Mouse (Mus musculus): ENCODE measurements at regions not wholly inside any gene's neighbourhood (a gene's known extent, or its start where the extent isn't known, plus 50 kb on each side); places are given as distances from the start of the nearest gene placed in this dataset.

DNA sequence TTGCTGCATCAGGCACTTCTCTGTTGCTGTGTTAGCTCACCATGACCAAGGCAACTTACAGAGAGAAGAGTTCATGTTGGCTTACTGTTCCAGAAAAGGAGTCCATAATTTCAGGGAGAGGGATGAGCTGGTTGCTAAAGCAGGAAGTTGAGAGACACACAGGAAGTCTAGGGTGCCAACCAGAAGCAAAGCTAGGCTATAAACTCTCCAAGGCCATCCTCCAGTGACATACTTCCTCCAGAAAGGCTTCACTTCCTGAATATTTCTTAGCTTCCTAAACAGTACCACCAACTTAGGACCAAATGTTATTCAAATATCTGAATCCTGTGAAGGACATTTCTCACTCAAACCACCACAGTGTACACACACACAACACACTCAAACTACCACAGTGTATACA is 2010.6 kb downstream of the A830018L16Rik start:
- no peak for ATAC-seq (ENCODE audit: insufficient number of reproducible peaks, low FRiP score, low TSS enrichment, low read depth)
- no peak overlapping the region for H3K4me2 ChIP-seq
- H3K4me1 ChIP-seq: peaks cover 17% of the 10 kb centered on the region

DNA sequence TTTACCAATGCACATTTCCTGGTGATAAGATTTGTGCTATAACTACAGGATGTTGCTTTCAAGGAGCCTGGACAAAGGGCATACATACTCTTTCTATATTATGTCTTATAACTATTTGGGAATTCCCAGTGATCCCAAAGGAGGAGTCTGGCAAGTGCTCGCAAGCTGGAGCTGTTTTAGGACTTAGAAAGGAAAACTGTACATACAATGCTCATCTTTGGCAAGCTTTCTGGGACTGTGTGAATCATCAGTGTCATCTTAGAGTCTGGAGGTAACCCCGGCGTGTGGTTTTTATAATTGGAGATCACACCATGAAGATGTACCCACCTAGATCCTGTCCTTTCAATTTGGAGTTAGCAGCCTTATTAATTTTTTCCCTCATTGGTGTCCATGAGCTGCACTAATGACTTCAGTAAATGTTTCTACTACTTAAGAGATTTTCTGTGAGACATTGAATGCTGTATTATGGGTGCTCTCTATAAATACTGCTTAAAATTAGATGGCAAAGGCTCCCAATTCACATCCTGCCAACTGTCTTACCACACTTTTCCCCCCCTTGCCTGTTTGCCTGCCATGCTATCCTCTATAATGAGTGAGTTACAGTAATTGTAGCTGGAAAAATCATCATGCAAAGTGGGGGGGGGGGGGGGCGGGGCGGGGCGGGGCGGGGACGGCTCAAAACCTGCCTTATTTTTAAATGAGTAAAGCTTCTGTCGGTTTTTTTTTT is 2011.9 kb downstream of the A830018L16Rik start:
- H3K27ac ChIP-seq: peak overlapping the region; percentile 85
- peak; percentile 9; the same call in 1 of the 2 replicates for ATAC-seq (ENCODE audit: insufficient number of reproducible peaks, low FRiP score, low TSS enrichment, low read depth)

More for the DNA sequence above, 2010.6 kb downstream of the A830018L16Rik start:
- Histone ChIP-seq H3K27me3 (no peaks in the 10 kb centered on the region), H3K27ac (no peak overlapping the region), H3K9ac (no peak overlapping the region), H3K4me3 (no peak overlapping the region), H3K9me3 (no peaks in the 10 kb centered on the region), H3K36me3 (no peaks in the 10 kb centered on the region)

GRCm38 (mm10) chr1:13426328-13427067 is 2012.6 kb downstream of the A830018L16Rik start:
- H3K9ac ChIP-seq: 0 out of 2 replicates have a peak overlapping the region, but pooled peaks have one; percentile 11
- peak overlapping the region; percentile 59 for H3K4me2 ChIP-seq
- H3K9me3 ChIP-seq: no peaks in the 10 kb centered on the region
- H3K4me3 ChIP-seq: peak overlapping the region; percentile 43
- no peaks in the 10 kb centered on the region for H3K27me3 ChIP-seq
- no peaks in the 10 kb centered on the region for H3K36me3 ChIP-seq
- peak; percentile 82; the same call in 1 of the 2 replicates for ATAC-seq (ENCODE audit: insufficient number of reproducible peaks, low FRiP score, low TSS enrichment, low read depth)
- WGBS: 8% methylated on average over 30 of the region's 30 CpGs
- peaks cover 17% of the 10 kb centered on the region for H3K4me1 ChIP-seq
- peak overlapping the region; percentile 85 for H3K27ac ChIP-seq

More for the DNA sequence above, 2011.9 kb downstream of the A830018L16Rik start:
- peak overlapping the region; percentile 43 for H3K4me3 ChIP-seq
- peak overlapping the region; percentile 59 for H3K4me2 ChIP-seq
- H3K9me3 ChIP-seq: no peaks in the 10 kb centered on the region
- 29% methylated on average over 5 of the region's 9 CpGs for WGBS
- H3K36me3 ChIP-seq: no peaks in the 10 kb centered on the region
- H3K4me1 ChIP-seq: peaks cover 17% of the 10 kb centered on the region
- H3K9ac ChIP-seq: no peak overlapping the region
- no peaks in the 10 kb centered on the region for H3K27me3 ChIP-seq

GRCm38 (mm10) chr1:13427068-13427434 is 2013.1 kb downstream of the A830018L16Rik start:
- H3K9ac ChIP-seq: no peak overlapping the region
- ATAC-seq (ENCODE audit: insufficient number of reproducible peaks, low FRiP score, low TSS enrichment, low read depth): no peak

DNA sequence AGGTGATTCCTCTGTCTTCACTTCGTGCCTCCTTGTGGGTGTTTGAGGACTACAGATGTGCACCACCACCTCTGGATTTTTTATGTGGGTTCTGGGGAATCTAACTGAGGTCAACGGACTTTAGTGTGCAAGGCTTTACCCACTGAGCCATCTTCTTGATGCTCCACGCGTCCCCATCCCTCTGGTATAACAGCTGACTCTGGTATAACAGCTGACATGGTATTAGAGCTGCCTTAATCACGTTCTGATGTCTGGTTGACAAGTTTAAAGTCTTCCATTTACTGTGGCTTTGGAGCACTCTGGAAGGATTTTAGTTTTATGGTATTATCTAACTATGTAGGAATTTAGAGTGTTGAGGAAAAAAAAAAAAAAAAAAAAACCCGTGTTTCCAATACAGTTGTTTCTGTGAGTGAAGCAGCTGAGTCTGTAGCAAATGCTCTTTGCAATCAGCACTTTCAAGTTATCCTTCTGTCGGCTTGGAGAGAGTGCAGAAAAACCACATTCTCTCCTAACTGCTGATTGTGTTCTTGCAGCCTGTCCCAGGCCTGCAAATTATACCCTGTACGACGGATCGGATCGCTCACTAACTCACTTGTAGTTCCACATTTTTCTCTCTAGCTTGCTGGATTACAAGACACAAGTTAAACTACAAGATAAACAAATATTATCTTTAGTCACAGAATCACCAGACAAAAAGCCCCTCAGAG is 2013.7 kb downstream of the A830018L16Rik start:
- 38% methylated on average over 11 of the region's 11 CpGs for WGBS
- no peaks in the 10 kb centered on the region for H3K36me3 ChIP-seq
- no peak overlapping the region for H3K4me2 ChIP-seq
- no peak overlapping the region for H3K9ac ChIP-seq
- peaks cover 17% of the 10 kb centered on the region for H3K4me1 ChIP-seq
- ATAC-seq (ENCODE audit: insufficient number of reproducible peaks, low FRiP score, low TSS enrichment, low read depth): 0 out of 2 replicates have a peak, but pooled peaks have one; percentile 35
- no peaks in the 10 kb centered on the region for H3K9me3 ChIP-seq
- H3K27ac ChIP-seq: peak overlapping the region; percentile 85
- no peaks in the 10 kb centered on the region for H3K27me3 ChIP-seq
- H3K4me3 ChIP-seq: no peak overlapping the region

More at GRCm38 (mm10) chr1:13427068-13427434, 2013.1 kb downstream of the A830018L16Rik start:
- H3K9me3 ChIP-seq: no peaks in the 10 kb centered on the region
- peak overlapping the region; percentile 59 for H3K4me2 ChIP-seq
- WGBS: 55% methylated on average over 5 of the region's 5 CpGs
- H3K27ac ChIP-seq: peak overlapping the region; percentile 85
- H3K4me3 ChIP-seq: peak overlapping the region; percentile 43; the same call in 1 of the 2 replicates
- H3K27me3 ChIP-seq: no peaks in the 10 kb centered on the region
- no peaks in the 10 kb centered on the region for H3K36me3 ChIP-seq
- H3K4me1 ChIP-seq: peaks cover 17% of the 10 kb centered on the region

- H3K27me3 ChIP-seq: no peaks in the 10 kb centered on the region
- no peaks in the 10 kb centered on the region for H3K9me3 ChIP-seq
- WGBS: 57% methylated on average over 6 of the region's 6 CpGs
- ATAC-seq (ENCODE audit: insufficient number of reproducible peaks, low FRiP score, low TSS enrichment, low read depth): no peak
- H3K4me2 ChIP-seq: no peak overlapping the region
- H3K9ac ChIP-seq: no peak overlapping the region
- H3K36me3 ChIP-seq: no peaks in the 10 kb centered on the region
- H3K27ac ChIP-seq: no peak overlapping the region
- 0 out of 2 replicates have a peak, but pooled peaks cover 2% of the 10 kb centered on the region for H3K4me1 ChIP-seq
- H3K4me3 ChIP-seq: no peak overlapping the region
Observed at GRCm38 (mm10) chr1:13437747-13438394, 2024.0 kb downstream of the A830018L16Rik start.

GRCm38 (mm10) chr1:13442366-13442765 is 2028.5 kb downstream of the A830018L16Rik start:
- 0 out of 2 replicates have a peak, but pooled peaks have one; percentile 48 for ATAC-seq (ENCODE audit: insufficient number of reproducible peaks, low FRiP score, low TSS enrichment, low read depth)
- no peak overlapping the region for H3K4me3 ChIP-seq
- H3K4me2 ChIP-seq: no peak overlapping the region
- no peaks in the 10 kb centered on the region for H3K9me3 ChIP-seq
- H3K4me1 ChIP-seq: 0 out of 2 replicates have a peak, but pooled peaks cover 2% of the 10 kb centered on the region
- H3K9ac ChIP-seq: no peak overlapping the region
- H3K36me3 ChIP-seq: no peaks in the 10 kb centered on the region
- no peak overlapping the region for H3K27ac ChIP-seq
- WGBS: 30% methylated on average over 6 of the region's 6 CpGs
- no peaks in the 10 kb centered on the region for H3K27me3 ChIP-seq

DNA sequence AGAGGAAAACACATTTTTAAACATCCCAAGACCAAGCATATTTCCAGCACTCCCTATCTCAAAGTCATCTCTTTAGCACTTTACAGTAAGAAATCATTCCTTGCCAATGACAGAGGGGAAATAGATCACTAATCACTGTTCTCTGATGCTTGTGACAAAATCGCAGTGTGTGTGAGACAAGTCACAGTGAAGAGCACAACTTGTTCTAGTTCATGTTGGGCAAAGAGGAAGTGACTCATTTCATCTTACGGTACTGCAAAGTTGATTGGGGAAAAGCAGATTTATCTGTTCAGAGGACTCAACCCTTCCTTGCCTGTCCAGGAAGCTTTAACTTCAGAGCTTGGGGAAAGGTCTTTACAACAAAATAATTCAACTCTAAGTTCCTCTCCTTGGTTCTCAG is 2040.6 kb downstream of the A830018L16Rik start:
- no peak for ATAC-seq (ENCODE audit: insufficient number of reproducible peaks, low FRiP score, low TSS enrichment, low read depth)
- Histone ChIP-seq H3K4me1 (no peaks in the 10 kb centered on the region), H3K27me3 (no peaks in the 10 kb centered on the region), H3K36me3 (no peaks in the 10 kb centered on the region), H3K4me2 (no peak overlapping the region), H3K9me3 (no peaks in the 10 kb centered on the region), H3K4me3 (no peak overlapping the region), H3K9ac (no peak overlapping the region), H3K27ac (no peak overlapping the region)
- 77% methylated on average over 2 of the region's 2 CpGs for WGBS

DNA sequence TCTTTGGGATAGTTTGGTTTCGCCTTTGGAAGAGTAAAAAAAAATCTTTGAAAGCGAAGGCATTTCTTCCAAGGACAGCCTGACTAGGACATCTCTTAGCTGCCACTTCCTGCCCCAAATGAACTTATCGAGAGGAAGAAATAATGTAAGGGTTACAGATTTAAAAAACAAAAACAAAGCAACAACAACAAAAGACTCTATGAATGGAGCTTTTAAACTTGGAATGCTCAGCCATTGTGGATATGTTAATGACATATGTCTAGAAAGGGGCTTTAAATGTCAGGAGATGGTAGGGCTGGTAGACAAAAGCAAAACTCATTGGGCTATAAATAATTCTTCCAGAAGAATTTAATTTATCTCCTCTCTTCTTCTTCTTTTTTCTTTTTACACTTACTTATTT is 2041.7 kb downstream of the A830018L16Rik start:
- Histone ChIP-seq H3K27me3 (no peaks in the 10 kb centered on the region), H3K4me3 (no peak overlapping the region), H3K27ac (no peak overlapping the region), H3K4me2 (no peak overlapping the region), H3K9ac (no peak overlapping the region), H3K36me3 (no peaks in the 10 kb centered on the region), H3K9me3 (no peaks in the 10 kb centered on the region), H3K4me1 (no peaks in the 10 kb centered on the region)
- ATAC-seq (ENCODE audit: insufficient number of reproducible peaks, low FRiP score, low TSS enrichment, low read depth): no peak
- 87% methylated on average over 3 of the region's 3 CpGs for WGBS

- no peaks in the 10 kb centered on the region for H3K36me3 ChIP-seq
- H3K27me3 ChIP-seq: no peaks in the 10 kb centered on the region
- H3K9ac ChIP-seq: no peak overlapping the region
- ATAC-seq (ENCODE audit: insufficient number of reproducible peaks, low FRiP score, low TSS enrichment, low read depth): no peak
- WGBS: 96% methylated on average over 1 of the region's 1 CpGs
- no peak overlapping the region for H3K4me2 ChIP-seq
- no peaks in the 10 kb centered on the region for H3K9me3 ChIP-seq
- H3K4me3 ChIP-seq: no peak overlapping the region
- H3K27ac ChIP-seq: no peak overlapping the region
- no peaks in the 10 kb centered on the region for H3K4me1 ChIP-seq
Observed at GRCm38 (mm10) chr1:13464311-13464710, 2050.4 kb downstream of the A830018L16Rik start.

DNA sequence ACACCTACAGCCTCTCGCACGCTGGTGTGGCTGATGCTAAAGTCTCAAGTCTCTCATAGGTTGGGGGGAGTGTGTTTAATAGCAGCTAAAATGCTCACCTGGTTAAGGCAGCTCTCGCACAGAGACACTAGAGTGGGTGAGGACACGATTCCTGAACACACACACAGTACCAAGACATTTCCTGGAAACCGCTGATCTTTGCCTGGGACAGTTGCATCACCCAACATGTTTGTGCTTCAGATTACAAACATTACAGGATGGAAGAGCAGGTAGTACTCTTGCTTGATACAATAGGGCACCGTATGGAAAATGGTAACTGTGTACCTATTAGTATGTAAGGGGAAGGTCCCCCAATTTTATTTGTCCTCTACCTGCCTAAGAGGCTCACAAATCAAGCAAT is 2053.3 kb downstream of the A830018L16Rik start:
- no peak overlapping the region for H3K27ac ChIP-seq
- 69% methylated on average over 6 of the region's 6 CpGs for WGBS
- H3K36me3 ChIP-seq: no peaks in the 10 kb centered on the region
- no peak overlapping the region for H3K4me3 ChIP-seq
- ATAC-seq (ENCODE audit: insufficient number of reproducible peaks, low FRiP score, low TSS enrichment, low read depth): no peak
- no peak overlapping the region for H3K4me2 ChIP-seq
- H3K27me3 ChIP-seq: no peaks in the 10 kb centered on the region
- no peaks in the 10 kb centered on the region for H3K9me3 ChIP-seq
- no peaks in the 10 kb centered on the region for H3K4me1 ChIP-seq
- H3K9ac ChIP-seq: no peak overlapping the region
